Mouse (Mus musculus) liver, embryonic 11.5 days (tissue): ENCODE results near the gene Chit1. TPM values are rescaled to one million over a fixed set of nuclear protein-coding genes. Genes with fewer than 3 reads are reported as not detected.

Experiments
- ATAC-seq: fragments of 200-750 bp; cut with Nextera tagmentation; replicated peaks from 2 replicates; pipeline ENCODE4 v1.8.0; 2017; ENCODE audit warnings: moderate number of reproducible peaks, mild to moderate bottlenecking, moderate TSS enrichment, moderate library complexity; ENCODE audit not compliant: low FRiP score
- DNase-seq: peaks from one replicate; pipeline ENCODE4 v3.0.0-alpha.2; 2017; ENCODE audit warnings: low spot score
- H3K27ac ChIP-seq: fragments of 300-500 bp; sonication (generic); 2 replicates; pipeline ENCODE4 v1.5.1; 2014; ENCODE audit warnings: mild to moderate bottlenecking, low read depth, low read length, control low read depth
- H3K27me3 ChIP-seq: fragments of 300-500 bp; sonication (generic); replicated peaks from 2 replicates; pipeline ENCODE4 v1.6.1; 2014; ENCODE audit warnings: low read length, mixed read lengths; ENCODE audit not compliant: control insufficient read depth, insufficient read depth
- H3K36me3 ChIP-seq: fragments of 300-500 bp; sonication (generic); 2 replicates; pipeline ENCODE4 v1.6.1; 2014; ENCODE audit warnings: mild to moderate bottlenecking, low read length, moderate library complexity, mixed read lengths; ENCODE audit not compliant: control insufficient read depth, insufficient read depth
- H3K4me1 ChIP-seq: fragments of 300-500 bp; sonication (generic); replicated peaks from 2 replicates; pipeline ENCODE4 v1.6.1; 2014; ENCODE audit warnings: low read length, mixed read lengths; ENCODE audit not compliant: control insufficient read depth, insufficient read depth
- H3K4me2 ChIP-seq: fragments of 300-500 bp; sonication (generic); 2 replicates; pipeline ENCODE4 v1.6.1; 2014; ENCODE audit warnings: mild to moderate bottlenecking, control low read depth, moderate library complexity
- H3K4me3 ChIP-seq: fragments of 300-500 bp; sonication (generic); 2 replicates; pipeline ENCODE4 v1.5.1; 2014; ENCODE audit warnings: low read depth, low read length, control low read depth
- H3K9ac ChIP-seq: fragments of 300-500 bp; sonication (generic); 2 replicates; pipeline ENCODE4 v1.6.1; 2014; ENCODE audit warnings: low read depth, low read length, control low read depth
- H3K9me3 ChIP-seq: fragments of 300-500 bp; sonication (generic); 2 replicates; pipeline ENCODE4 v1.6.1; 2016; ENCODE audit warnings: low read length, inconsistent platforms, mixed read lengths; ENCODE audit not compliant: control insufficient read depth
- WGBS: fragments of 180-500 bp; shearing (Covaris S2); extraction: QIAGEN DNeasy Blood & Tissue Kit; methylation state at CpG from one replicate; pipeline ENCODE4 v1.1.7; 2014; 5-methylcytosine and 5-hydroxymethylcytosine counted together
- polyA plus RNA-seq: library from polyadenylated mRNA; unstranded; fragments of >200 nt; fragmentation: Nextera tagmentation; extraction: Ambion mirVana; gene quantifications from 2 replicates; pipeline ENCODE4 v1.2.1, GENCODE M21; 2014

Chit1 gene
- not detected in 2 replicates for polyA plus RNA-seq

DNA sequence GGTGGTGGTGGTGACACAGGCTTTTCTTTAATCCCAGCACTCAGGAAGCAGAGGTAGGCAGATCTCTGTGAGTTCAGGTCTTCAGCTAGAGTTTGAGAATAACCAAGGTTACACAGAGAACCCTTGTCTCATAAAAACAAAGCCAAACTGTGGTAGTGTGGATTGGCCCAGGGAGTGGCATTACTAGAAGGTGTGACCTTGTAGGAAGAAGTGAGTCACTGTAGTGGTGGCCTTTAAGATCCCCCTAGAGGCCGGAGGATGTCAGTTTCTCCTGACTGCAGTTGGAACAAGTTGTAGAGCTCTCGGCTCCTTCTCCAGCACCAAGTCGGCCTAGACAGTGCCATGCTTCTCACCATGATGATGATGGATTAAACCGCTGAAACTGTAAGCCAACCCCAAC, at the start of gene Chit1:
TSS of gene Chit1 (plus strand) at position 264 of the 400 bp plus-strand sequence.
- Histone ChIP-seq H3K27ac (peak within 1 kb of the TSS; percentile 68), H3K36me3 (no peaks in the 10 kb centered on the region), H3K9ac (0 out of 2 replicates have a peak within 1 kb of the TSS, but pooled peaks have one; percentile 14), H3K4me3 (no peak within 1 kb of the TSS), H3K4me1 (peaks cover 4% of the 10 kb centered on the region), H3K4me2 (peak within 1 kb of the TSS; percentile 35), H3K9me3 (no peaks in the 10 kb centered on the region), H3K27me3 (no peaks in the 10 kb centered on the region; the same call in 1 of the 2 replicates)
- ATAC-seq (peak; percentile 72), DNase-seq (no peak)
- WGBS = 59% methylated on average over 4 of the region's 4 CpGs

DNA sequence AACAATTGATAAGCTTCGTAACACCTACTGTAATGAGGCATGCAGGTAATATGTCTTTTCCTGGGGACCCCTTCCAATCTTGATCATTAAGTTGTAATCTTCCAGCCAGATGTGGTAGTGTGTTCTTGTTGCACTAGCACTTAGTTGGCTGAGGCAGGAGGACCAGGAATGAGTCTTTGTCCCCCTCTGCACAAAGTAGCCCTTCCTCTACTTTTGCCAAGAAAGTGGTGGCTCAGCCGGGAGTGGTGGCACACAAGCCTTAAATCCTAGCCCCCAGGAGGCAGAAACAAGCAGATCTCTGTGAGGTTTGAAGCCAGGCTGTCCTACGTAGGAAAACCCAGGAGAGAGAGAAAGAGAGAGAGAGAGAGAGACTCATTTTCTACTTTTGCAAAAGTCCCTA, 49.1 kb upstream of the Chit1 start:
- no peak overlapping the region for H3K9ac ChIP-seq
- ATAC-seq (no peak), DNase-seq (no peak)
- H3K4me1 ChIP-seq = peaks cover 58% of the 10 kb centered on the region
- peak overlapping the region; percentile 79; the same call in 1 of the 2 replicates for H3K4me2 ChIP-seq
- no peaks in the 10 kb centered on the region for H3K9me3 ChIP-seq
- peaks cover 12% of the 10 kb centered on the region for H3K27me3 ChIP-seq
- no peaks in the 10 kb centered on the region for H3K36me3 ChIP-seq
- H3K27ac ChIP-seq = no peak overlapping the region
- H3K4me3 ChIP-seq = no peak overlapping the region
- 74% methylated on average over 3 of the region's 3 CpGs for WGBS

DNA sequence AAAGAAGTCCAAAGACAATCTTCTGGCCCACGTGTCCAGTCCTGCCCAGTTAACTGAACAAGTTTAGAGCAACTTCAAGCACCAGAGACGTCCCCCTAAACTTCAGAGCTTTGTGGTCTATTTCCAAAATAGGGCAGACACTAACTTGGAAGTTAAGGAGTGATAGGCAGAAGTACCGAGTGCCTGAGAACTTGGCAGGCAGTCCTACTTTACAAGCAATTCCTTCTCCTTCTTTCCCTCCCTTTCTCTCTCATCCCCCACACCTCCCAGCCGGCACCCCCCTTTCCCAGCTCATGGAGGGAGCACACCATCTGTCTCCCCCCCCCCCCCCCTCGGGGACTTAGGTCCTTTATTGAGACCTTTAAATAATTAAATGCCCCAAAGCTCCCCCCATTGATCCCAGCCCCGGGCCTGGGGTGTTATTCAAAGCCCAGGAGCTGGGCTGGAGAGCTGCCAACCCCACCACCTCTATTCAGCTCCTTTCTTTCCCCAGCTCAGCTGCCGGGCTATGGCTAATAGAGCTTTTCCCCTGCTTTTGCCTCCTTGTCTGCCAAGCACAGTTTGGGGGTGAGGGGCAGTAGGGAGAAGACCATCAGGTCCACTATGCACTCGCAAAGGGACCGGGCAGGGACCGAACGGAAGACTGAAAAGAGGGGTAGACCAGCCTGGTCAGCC, 48.5 kb upstream of the Chit1 start:
- H3K4me3 ChIP-seq = peak overlapping the region; percentile 20; the same call in 1 of the 2 replicates

DNA sequence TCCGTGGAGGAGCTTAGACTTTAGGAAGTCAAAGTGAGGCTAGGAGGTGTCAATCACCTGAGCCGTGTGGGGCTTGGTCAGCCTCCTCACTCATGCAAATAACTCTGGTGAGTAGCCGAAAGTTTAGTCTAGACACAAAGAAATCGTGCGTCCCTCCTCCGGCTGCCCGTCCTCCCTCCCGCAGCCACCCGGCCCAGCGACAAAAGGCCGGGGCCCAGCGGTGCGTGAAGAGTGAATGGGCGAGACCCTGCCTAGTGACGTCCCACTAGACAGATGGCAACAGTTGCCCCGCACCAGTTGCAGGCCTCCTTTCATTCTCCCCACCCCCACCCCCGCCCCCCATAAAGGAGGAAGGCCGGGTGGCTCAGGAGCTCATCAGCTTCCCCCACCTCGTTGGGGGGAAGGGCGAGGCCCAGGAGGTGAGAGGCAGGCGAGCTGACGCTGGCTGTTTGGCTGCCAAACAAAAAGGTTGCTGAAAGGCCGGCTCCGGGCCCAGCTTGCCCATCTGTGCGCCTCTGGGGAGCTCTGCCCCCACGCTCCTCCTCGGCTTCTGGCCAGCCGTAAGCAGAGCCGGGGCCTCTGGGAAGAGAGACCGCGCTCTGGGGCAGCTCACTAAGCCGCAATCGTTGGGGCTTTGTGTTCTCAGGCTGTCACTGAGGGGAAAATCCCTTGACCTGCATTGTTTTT, 47.8 kb upstream of the Chit1 start:
- peak overlapping the region; percentile 67 for H3K27ac ChIP-seq
- peak overlapping the region; percentile 65 for H3K4me2 ChIP-seq
- no peaks in the 10 kb centered on the region for H3K9me3 ChIP-seq
- no peak for DNase-seq
- no peaks in the 10 kb centered on the region for H3K36me3 ChIP-seq
- WGBS = 5% methylated on average over 33 of the region's 33 CpGs
- ATAC-seq = no peak
- peaks cover 63% of the 10 kb centered on the region for H3K4me1 ChIP-seq
- peaks cover 12% of the 10 kb centered on the region for H3K27me3 ChIP-seq
- H3K4me3 ChIP-seq = peak overlapping the region; percentile 20
- peak overlapping the region; percentile 58 for H3K9ac ChIP-seq

More for the DNA sequence above, 48.5 kb upstream of the Chit1 start:
- Histone ChIP-seq H3K4me1 (peaks cover 63% of the 10 kb centered on the region), H3K4me2 (peak overlapping the region; percentile 65), H3K9ac (peak overlapping the region; percentile 58; the same call in 1 of the 2 replicates), H3K36me3 (no peaks in the 10 kb centered on the region), H3K9me3 (no peaks in the 10 kb centered on the region), H3K27me3 (peaks cover 12% of the 10 kb centered on the region), H3K27ac (peak overlapping the region; percentile 30; the same call in 1 of the 2 replicates)
- DNase-seq (no peak), ATAC-seq (no peak)
- 26% methylated on average over 11 of the region's 11 CpGs for WGBS

DNA sequence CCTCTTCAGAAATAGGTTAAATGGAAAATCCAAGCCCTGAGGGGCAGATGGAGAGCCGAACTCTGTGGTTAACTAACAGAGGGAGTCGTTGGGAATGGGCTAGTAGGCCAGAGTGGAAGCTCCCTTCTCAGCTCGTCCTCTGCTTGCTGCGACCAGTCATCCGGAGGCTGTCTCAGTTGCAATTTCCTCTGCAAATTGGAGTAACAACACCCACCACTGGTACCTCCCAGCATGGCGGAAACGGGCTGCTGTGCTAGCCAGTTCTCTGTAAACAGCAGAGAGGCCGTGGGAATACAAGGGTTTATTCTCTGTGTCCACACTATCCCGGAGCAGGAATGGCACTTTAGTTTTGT, 47.3 kb upstream of the Chit1 start:
- H3K4me1 ChIP-seq = peaks cover 63% of the 10 kb centered on the region
- 25% methylated on average over 9 of the region's 9 CpGs for WGBS
- H3K36me3 ChIP-seq = no peaks in the 10 kb centered on the region
- H3K9ac ChIP-seq = peak overlapping the region; percentile 58
- peaks cover 12% of the 10 kb centered on the region for H3K27me3 ChIP-seq
- H3K4me3 ChIP-seq = no peak overlapping the region
- no peaks in the 10 kb centered on the region for H3K9me3 ChIP-seq
- H3K27ac ChIP-seq = peak overlapping the region; percentile 67
- DNase-seq (no peak), ATAC-seq (no peak)
- H3K4me2 ChIP-seq = peak overlapping the region; percentile 65

DNA sequence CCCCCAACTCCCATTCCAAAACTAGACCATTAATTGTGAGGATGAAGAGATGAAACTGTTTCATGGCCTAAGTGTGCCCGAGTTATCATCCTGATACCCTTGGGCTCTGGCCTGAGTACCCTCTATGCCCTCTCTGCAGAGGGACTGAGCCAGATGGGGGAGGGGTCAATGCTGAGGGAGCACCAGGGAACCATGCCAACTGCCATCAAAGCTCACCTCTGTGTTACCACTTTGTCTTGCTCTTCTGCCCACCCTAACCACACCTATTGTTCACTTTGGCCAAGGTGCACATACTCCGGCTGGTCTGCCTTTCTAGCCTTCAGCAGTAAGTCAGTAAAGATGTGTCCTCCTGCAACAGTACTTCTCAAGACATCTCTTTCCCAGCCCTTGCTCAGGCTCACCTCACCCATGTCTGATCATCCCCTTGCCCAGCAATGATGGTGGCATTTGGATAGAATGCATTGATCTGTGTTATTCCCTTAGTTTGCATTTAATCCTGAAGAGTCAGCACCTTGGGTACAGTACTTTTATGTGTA, 46.7 kb upstream of the Chit1 start:
- peaks cover 63% of the 10 kb centered on the region for H3K4me1 ChIP-seq
- 92% methylated on average over 2 of the region's 2 CpGs for WGBS
- no peak overlapping the region for H3K9ac ChIP-seq
- H3K27me3 ChIP-seq = peaks cover 12% of the 10 kb centered on the region
- no peak for DNase-seq
- H3K36me3 ChIP-seq = no peaks in the 10 kb centered on the region
- ATAC-seq = no peak
- peak overlapping the region; percentile 67 for H3K27ac ChIP-seq
- H3K9me3 ChIP-seq = no peaks in the 10 kb centered on the region
- H3K4me2 ChIP-seq = no peak overlapping the region
- H3K4me3 ChIP-seq = no peak overlapping the region

DNA sequence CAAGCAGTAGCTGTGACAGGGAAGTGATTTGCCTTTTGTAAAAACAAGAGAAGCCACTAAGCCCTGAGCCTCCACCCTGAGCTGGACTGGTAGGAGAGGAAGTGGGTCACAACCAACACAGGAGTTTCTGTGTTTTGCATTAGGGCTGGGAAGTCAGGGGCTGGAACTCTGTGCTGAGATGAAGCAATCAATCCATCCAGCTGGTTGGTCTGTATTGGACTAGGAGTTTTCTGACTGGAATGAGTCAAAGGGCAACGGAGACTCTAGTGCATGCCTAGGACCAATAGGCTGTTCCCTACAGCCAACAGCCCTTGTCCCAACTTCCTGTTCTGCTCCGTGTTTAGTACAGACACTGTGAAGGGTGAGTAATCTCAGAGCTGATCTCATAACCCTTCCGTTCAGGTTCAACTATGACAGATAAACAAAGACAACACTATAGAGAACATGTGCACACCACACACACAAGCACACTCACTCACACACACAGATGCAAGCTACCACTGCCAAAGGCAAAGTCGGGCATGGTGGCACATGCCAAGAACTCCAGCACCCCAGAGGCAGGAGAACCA, 45.7 kb upstream of the Chit1 start:
- Histone ChIP-seq H3K27ac (peak overlapping the region; percentile 50), H3K4me1 (peaks cover 64% of the 10 kb centered on the region), H3K4me3 (no peak overlapping the region), H3K4me2 (peak overlapping the region; percentile 26; the same call in 1 of the 2 replicates), H3K9me3 (no peaks in the 10 kb centered on the region), H3K36me3 (no peaks in the 10 kb centered on the region), H3K27me3 (peaks cover 10% of the 10 kb centered on the region), H3K9ac (no peak overlapping the region)
- 0 out of 2 replicates have a peak, but pooled peaks have one; percentile 13 for ATAC-seq
- 40% methylated on average over 4 of the region's 4 CpGs for WGBS
- no peak for DNase-seq

DNA sequence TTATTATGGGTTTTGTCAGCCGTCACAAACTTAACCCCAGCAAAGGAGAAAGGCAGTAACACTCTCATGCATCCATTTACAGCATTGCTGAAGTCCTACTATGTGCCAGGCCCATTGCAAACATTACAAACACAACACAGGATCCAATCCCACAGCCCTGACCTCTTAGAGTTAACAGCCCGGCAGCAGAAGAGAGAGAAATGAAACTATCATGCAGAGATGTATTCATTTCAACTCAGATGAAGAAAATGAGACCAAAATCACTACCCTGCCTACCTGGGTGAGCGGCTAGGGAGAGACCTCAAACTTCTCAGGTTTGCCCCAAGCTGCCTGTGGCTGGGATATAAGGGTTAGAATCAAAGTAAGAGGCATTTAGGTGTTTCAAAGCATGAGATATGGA, 44.5 kb upstream of the Chit1 start:
- no peaks in the 10 kb centered on the region for H3K9me3 ChIP-seq
- no peak overlapping the region for H3K9ac ChIP-seq
- ATAC-seq (no peak), DNase-seq (no peak)
- H3K27me3 ChIP-seq = peaks cover 9% of the 10 kb centered on the region
- no peak overlapping the region for H3K27ac ChIP-seq
- no peaks in the 10 kb centered on the region for H3K36me3 ChIP-seq
- H3K4me3 ChIP-seq = no peak overlapping the region
- H3K4me2 ChIP-seq = no peak overlapping the region
- WGBS = 55% methylated on average over 3 of the region's 3 CpGs
- H3K4me1 ChIP-seq = peaks cover 66% of the 10 kb centered on the region
